Mouse (Mus musculus) forebrain, embryonic 12.5 days (tissue): Measurements from ENCODE around the gene Stil. TPM values are rescaled to one million over a fixed set of nuclear protein-coding genes. Genes with fewer than 3 reads are reported as not detected.

Source experiments
- ATAC-seq: fragments of 200-750 bp; cut with Nextera tagmentation; 2 replicates; pipeline ENCODE4 v1.8.0; 2017; ENCODE audit warnings: moderate TSS enrichment; ENCODE audit not compliant: low FRiP score
- H3K27ac ChIP-seq: fragments of 300-500 bp; sonication (generic); 2 replicates; pipeline ENCODE4 v1.5.1; 2016; ENCODE audit warnings: mild to moderate bottlenecking
- H3K27me3 ChIP-seq: fragments of 300-500 bp; sonication (generic); 2 replicates; pipeline ENCODE4 v1.6.1; 2016; ENCODE audit warnings: mild to moderate bottlenecking
- H3K36me3 ChIP-seq: fragments of 300-500 bp; sonication (generic); replicated peaks from 2 replicates; pipeline ENCODE4 v1.6.1; 2016; ENCODE audit warnings: mild to moderate bottlenecking
- H3K4me1 ChIP-seq: fragments of 300-500 bp; sonication (generic); 2 replicates; pipeline ENCODE4 v1.6.1; 2016
- H3K4me2 ChIP-seq: fragments of 300-500 bp; sonication (generic); 2 replicates; pipeline ENCODE4 v1.6.1; 2016; ENCODE audit warnings: mild to moderate bottlenecking, moderate library complexity
- H3K4me3 ChIP-seq: fragments of 300-500 bp; sonication (generic); replicated peaks from 2 replicates; pipeline ENCODE4 v1.5.1; 2016; ENCODE audit warnings: mild to moderate bottlenecking
- H3K9ac ChIP-seq: fragments of 300-500 bp; sonication (generic); 2 replicates; pipeline ENCODE4 v1.6.1; 2016; ENCODE audit warnings: mild to moderate bottlenecking
- H3K9me3 ChIP-seq: fragments of 300-500 bp; sonication (generic); 2 replicates; pipeline ENCODE4 v1.6.1; 2016
- WGBS: fragments of 180-500 bp; shearing (Covaris S2); methylation state at CpG from one replicate; pipeline ENCODE4 v1.1.7; 2016; 5-methylcytosine and 5-hydroxymethylcytosine counted together
- polyA plus RNA-seq: library from polyadenylated mRNA; unstranded; fragments of >200 nt; fragmentation: Nextera tagmentation; extraction: Ambion mirVana; gene quantifications from 2 replicates; pipeline ENCODE4 v1.2.1, GENCODE M21; 2016

The Stil gene
- polyA plus RNA-seq, 1 experiment from 2014 or later, result 21.0 TPM

DNA sequence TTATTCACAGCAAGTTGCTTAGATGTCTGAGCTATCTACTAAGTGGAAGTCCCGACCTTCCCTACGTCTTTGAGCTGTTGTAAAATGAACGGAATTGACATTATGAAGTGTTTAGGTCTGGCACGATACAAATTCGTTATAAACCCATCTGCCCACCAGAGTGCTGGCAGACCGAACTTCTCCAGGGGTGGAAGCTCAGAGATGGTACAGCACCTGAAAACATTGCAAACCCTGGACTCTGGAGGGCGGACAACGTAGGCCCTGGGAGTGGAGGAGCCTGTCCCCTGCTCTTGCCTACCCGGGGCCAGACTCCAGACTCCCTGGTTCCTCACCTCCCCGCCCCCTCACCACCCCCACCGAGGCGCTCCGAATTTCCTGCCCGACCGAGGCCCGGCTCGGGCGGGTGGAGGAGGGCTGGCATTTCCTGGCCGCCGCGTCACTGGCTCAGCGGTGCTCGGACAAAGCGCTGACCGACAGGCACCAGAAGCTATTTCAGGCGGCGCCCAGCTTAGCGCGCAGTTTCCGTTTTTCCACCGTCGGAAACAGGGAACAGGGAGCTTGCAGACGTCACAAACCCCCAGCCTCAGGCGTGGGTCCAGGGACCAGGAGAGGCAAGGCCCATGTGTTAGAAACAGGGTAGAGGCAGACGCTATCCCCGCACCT lies 52.5 kb downstream of the Stil start:
- Histone ChIP-seq H3K27me3 (peaks cover 96% of the 10 kb centered on the region), H3K9ac (0 out of 2 replicates have a peak overlapping the region, but pooled peaks have one; percentile 38), H3K36me3 (no peaks in the 10 kb centered on the region), H3K4me2 (peak overlapping the region; percentile 46), H3K27ac (no peak overlapping the region), H3K9me3 (no peaks in the 10 kb centered on the region), H3K4me3 (peak overlapping the region; percentile 27), H3K4me1 (peaks cover 20% of the 10 kb centered on the region)
- WGBS, result 1% methylated on average over 36 of the region's 36 CpGs
- ATAC-seq, result peak; percentile 12; the same call in 1 of the 2 replicates

- ATAC-seq, result no peak
Measured at GRCm38 (mm10) chr4:115055044-115055443, 55.1 kb downstream of the Stil start.

GRCm38 (mm10) chr4:115055691-115056090 lies 55.7 kb downstream of the Stil start:
- H3K4me3 ChIP-seq, result no peak overlapping the region

More at GRCm38 (mm10) chr4:115055044-115055443, 55.1 kb downstream of the Stil start:
- peaks cover 94% of the 10 kb centered on the region for H3K27me3 ChIP-seq
- H3K27ac ChIP-seq, result no peak overlapping the region
- H3K4me1 ChIP-seq, result peaks cover 22% of the 10 kb centered on the region
- H3K4me3 ChIP-seq, result no peak overlapping the region
- WGBS, result 5% methylated on average over 2 of the region's 2 CpGs
- H3K4me2 ChIP-seq, result no peak overlapping the region
- no peaks in the 10 kb centered on the region for H3K9me3 ChIP-seq
- no peak overlapping the region for H3K9ac ChIP-seq
- no peaks in the 10 kb centered on the region for H3K36me3 ChIP-seq

DNA sequence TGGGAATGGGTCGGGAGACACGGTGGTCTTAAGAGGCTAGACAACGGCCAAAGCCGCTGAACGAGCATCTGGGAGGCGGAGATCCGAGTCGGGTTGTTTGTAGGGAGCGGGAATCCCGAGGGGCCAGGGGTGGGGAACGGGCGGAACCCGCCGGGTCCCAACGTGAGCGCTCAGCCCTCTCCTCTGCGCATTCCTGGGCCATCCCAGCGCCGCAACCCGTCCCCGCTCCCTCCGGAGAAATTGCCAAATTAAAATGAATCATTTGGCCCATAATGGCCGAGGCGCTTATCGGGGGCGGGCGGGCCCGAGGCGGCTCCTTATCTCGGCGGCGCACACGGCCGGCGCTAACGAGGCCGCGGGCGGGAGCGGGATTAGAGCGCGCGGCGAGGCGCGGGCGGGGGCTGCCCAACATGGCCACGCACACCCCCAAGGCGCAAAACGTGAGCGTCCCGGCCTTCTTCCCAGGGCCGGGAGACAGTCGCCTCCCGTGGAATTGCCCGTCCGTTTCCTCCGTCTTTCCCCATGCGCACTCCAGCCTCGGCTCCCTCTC lies 56.5 kb downstream of the Stil start, which contains the start of gene Tal1:
Gene Tal1 (plus strand): TSS at position 56 of the 550 bp plus-strand sequence.
- Histone ChIP-seq H3K27me3 (peaks cover 94% of the 10 kb centered on the region), H3K4me3 (peak within 1 kb of the TSS; percentile 31), H3K9me3 (no peaks in the 10 kb centered on the region), H3K4me1 (peaks cover 22% of the 10 kb centered on the region), H3K9ac (0 out of 2 replicates have a peak within 1 kb of the TSS, but pooled peaks have one; percentile 1), H3K36me3 (no peaks in the 10 kb centered on the region), H3K27ac (peak within 1 kb of the TSS; percentile 19; the same call in 1 of the 2 replicates), H3K4me2 (peak within 1 kb of the TSS; percentile 48)
- under 1% methylated on average over 50 of the region's 60 CpGs for WGBS
- ATAC-seq, result peak; percentile 42

More at GRCm38 (mm10) chr4:115055691-115056090, 55.7 kb downstream of the Stil start:
- Histone ChIP-seq H3K27me3 (peaks cover 95% of the 10 kb centered on the region), H3K4me2 (no peak overlapping the region), H3K4me1 (peaks cover 22% of the 10 kb centered on the region), H3K36me3 (no peaks in the 10 kb centered on the region), H3K9me3 (no peaks in the 10 kb centered on the region), H3K27ac (no peak overlapping the region), H3K9ac (no peak overlapping the region)
- 12% methylated on average over 3 of the region's 3 CpGs for WGBS
- ATAC-seq, result no peak

DNA sequence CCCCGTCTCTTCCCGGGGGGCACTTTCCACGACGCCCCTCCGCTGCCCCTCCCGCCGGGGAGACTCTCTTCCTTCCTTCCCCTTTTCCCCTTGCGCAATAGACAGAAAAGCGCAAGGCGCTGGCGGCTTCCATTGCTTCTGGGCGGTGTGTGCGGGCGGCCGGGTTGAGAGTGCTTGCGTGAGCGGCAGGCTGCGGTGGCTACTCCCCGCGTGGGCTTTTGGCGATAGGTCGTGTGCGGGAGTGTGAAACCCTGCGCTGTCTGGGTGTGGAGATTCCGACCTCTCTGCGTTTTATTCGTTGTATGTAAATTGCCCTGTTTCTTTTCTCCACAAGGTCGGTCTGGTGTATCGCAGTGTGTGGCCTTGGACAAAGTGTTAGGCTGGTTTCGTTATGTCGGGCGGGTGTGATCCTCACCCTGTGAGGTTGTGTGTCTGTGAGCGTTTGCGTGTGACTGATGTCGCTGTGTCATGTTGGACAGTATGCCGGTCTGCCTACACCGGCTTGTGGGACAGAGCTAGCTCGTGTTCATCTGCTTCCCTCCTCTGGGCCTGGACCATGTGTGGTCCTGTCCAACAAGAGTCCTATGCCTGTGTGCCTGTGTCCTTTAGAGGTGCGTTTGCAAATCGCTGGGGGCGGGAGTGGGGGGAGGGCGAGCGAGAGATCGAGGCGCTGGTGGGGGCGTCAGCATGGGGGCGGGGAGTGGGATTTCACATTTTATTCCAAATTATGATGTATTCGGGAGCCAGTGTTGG lies 57.1 kb downstream of the Stil start:
- peak; percentile 64 for ATAC-seq
- Histone ChIP-seq H3K4me2 (peak overlapping the region; percentile 48), H3K9ac (0 out of 2 replicates have a peak overlapping the region, but pooled peaks have one; percentile 1), H3K27me3 (peaks cover 94% of the 10 kb centered on the region), H3K4me3 (peak overlapping the region; percentile 31), H3K36me3 (no peaks in the 10 kb centered on the region), H3K9me3 (no peaks in the 10 kb centered on the region), H3K4me1 (peaks cover 22% of the 10 kb centered on the region), H3K27ac (peak overlapping the region; percentile 19; the same call in 1 of the 2 replicates)
- under 1% methylated on average over 47 of the region's 48 CpGs for WGBS

GRCm38 (mm10) chr4:115057674-115058316 lies 57.8 kb downstream of the Stil start:
- H3K9ac ChIP-seq, result no peak overlapping the region
- H3K27ac ChIP-seq, result no peak overlapping the region
- under 1% methylated on average over 33 of the region's 33 CpGs for WGBS
- ATAC-seq, result no peak
- no peak overlapping the region for H3K4me2 ChIP-seq
- H3K4me1 ChIP-seq, result peaks cover 21% of the 10 kb centered on the region
- peaks cover 94% of the 10 kb centered on the region for H3K27me3 ChIP-seq
- H3K36me3 ChIP-seq, result no peaks in the 10 kb centered on the region
- H3K4me3 ChIP-seq, result peak overlapping the region; percentile 31
- no peaks in the 10 kb centered on the region for H3K9me3 ChIP-seq

DNA sequence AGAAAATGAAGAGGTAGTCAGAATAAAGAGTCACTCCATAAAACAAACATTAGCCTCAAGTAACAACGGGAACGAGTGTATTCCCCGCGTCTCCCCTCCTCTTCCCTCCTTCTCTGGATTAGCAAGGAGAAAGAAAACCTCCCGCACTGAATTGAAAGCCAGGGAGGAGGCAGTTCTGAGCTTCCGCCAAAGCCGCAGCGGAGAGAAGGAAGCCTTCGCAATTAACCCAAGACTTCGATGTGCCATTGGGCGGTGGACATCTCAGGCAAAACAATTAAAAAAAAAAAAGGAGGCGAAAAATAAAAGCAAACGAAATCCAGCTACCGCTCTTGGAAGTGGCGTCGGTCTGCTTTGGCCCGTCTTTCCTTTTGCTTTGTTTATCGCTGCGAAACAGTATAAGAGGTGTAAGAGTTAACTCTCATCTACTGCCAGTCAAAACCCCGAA lies 58.4 kb downstream of the Stil start:
- Histone ChIP-seq H3K36me3 (no peaks in the 10 kb centered on the region), H3K4me3 (no peak overlapping the region), H3K9ac (no peak overlapping the region), H3K4me2 (no peak overlapping the region), H3K9me3 (no peaks in the 10 kb centered on the region), H3K27me3 (peaks cover 94% of the 10 kb centered on the region), H3K27ac (no peak overlapping the region), H3K4me1 (peaks cover 24% of the 10 kb centered on the region)
- 0% methylated on average over 20 of the region's 20 CpGs for WGBS
- no peak for ATAC-seq

DNA sequence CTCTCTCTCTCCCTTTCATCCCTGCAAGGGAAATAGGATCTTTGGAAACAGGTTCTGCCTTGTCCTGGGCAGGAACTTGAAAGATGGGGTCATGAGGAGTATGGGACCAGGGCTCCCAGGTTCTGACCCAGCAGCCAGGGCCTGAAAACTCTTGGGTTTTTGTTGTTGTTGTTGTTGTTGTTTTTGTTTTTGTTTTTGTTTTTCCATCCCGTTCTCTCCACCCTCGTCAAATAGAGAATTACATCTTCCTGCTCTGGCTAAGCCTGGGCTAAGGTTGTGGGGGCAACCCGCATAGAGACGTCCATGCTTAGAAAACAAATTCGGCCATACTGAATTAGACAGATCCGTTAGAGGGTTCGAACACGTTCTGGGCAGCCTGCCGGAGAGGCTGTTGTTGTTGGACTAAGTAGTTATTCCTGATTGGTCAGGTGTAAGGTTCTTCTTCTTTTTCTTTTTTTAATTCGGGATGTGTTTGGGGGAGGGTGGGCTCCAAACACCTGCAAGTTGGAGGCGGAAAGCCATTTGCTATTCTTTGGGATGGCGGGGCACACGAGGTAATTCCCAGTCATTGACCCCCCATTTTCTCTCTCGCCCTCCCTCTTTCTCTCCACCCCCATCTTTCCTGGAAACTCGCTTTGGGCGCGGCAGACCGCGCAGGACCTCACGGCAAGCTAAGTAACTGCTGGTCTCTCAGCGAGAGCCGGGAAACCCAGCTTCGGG lies 59.1 kb downstream of the Stil start:
- WGBS, result under 1% methylated on average over 23 of the region's 23 CpGs
- no peak for ATAC-seq
- Histone ChIP-seq H3K9ac (no peak overlapping the region), H3K36me3 (no peaks in the 10 kb centered on the region), H3K27ac (no peak overlapping the region), H3K4me1 (peaks cover 31% of the 10 kb centered on the region), H3K4me2 (no peak overlapping the region), H3K4me3 (no peak overlapping the region), H3K27me3 (peaks cover 94% of the 10 kb centered on the region), H3K9me3 (no peaks in the 10 kb centered on the region)

GRCm38 (mm10) chr4:115059871-115060270 lies 59.9 kb downstream of the Stil start:
- Histone ChIP-seq H3K4me2 (no peak overlapping the region), H3K27me3 (peaks cover 94% of the 10 kb centered on the region), H3K27ac (no peak overlapping the region), H3K9ac (no peak overlapping the region), H3K36me3 (no peaks in the 10 kb centered on the region), H3K9me3 (no peaks in the 10 kb centered on the region), H3K4me1 (peaks cover 31% of the 10 kb centered on the region), H3K4me3 (peak overlapping the region; percentile 13; the same call in 1 of the 2 replicates)
- WGBS, result 4% methylated on average over 12 of the region's 12 CpGs
- no peak for ATAC-seq

- H3K4me2 ChIP-seq, result no peak overlapping the region
- peaks cover 94% of the 10 kb centered on the region for H3K27me3 ChIP-seq
- WGBS, result 6% methylated on average over 3 of the region's 3 CpGs
- H3K9me3 ChIP-seq, result no peaks in the 10 kb centered on the region
- H3K4me3 ChIP-seq, result no peak overlapping the region
- H3K4me1 ChIP-seq, result peaks cover 31% of the 10 kb centered on the region
- no peak overlapping the region for H3K9ac ChIP-seq
- H3K36me3 ChIP-seq, result no peaks in the 10 kb centered on the region
- no peak overlapping the region for H3K27ac ChIP-seq
- ATAC-seq, result no peak
Measured at GRCm38 (mm10) chr4:115060753-115061152, 60.8 kb downstream of the Stil start.

DNA sequence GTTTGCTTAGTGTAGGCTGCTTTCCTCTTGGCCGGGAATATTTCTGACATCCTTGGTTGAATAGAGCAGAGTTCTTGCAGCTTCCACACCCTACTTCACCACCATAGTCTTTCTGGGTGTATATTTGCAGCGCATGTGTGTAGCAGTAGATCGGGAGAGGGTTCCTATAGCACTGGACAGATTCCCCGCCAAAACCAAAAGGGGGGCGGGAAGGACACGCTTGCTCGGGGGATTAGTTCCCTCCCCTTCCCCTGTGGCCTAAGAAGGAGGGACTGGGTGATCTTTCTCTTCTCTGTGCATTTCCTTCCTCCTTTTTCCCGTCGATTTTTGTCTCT lies 62.5 kb downstream of the Stil start:
- H3K36me3 ChIP-seq, result no peaks in the 10 kb centered on the region
- H3K27ac ChIP-seq, result no peak overlapping the region
- H3K9me3 ChIP-seq, result no peaks in the 10 kb centered on the region
- peaks cover 18% of the 10 kb centered on the region for H3K4me1 ChIP-seq
- no peak for ATAC-seq
- peaks cover 90% of the 10 kb centered on the region for H3K27me3 ChIP-seq
- H3K4me3 ChIP-seq, result peak overlapping the region; percentile 51
- H3K9ac ChIP-seq, result peak overlapping the region; percentile 36; the same call in 1 of the 2 replicates
- H3K4me2 ChIP-seq, result peak overlapping the region; percentile 99
- WGBS, result 2% methylated on average over 9 of the region's 9 CpGs
